Mouse (Mus musculus) megakaryocyte, embryonic 14.5 days (primary cell): Measurements from ENCODE around the gene Gfra1. TPM values are rescaled to one million over a fixed set of nuclear protein-coding genes. Genes with fewer than 3 reads are reported as not detected.
A peak's percentile ranks its signal among the peaks of the same experiment; 100 is the strongest.

Source experiments
- H3K27me3 ChIP-seq: replicated peaks from 2 replicates; pipeline ENCODE3; 2012; ENCODE audit warnings: inconsistent platforms
- H3K36me3 ChIP-seq: replicated peaks from 2 replicates; pipeline ENCODE3; 2012; ENCODE audit warnings: low read length, inconsistent platforms, mixed read lengths
- H3K4me1 ChIP-seq: 2 replicates; pipeline ENCODE4 v1.6.1; 2012; ENCODE audit warnings: inconsistent platforms
- H3K4me3 ChIP-seq: replicated peaks from 2 replicates; pipeline ENCODE3; 2012; ENCODE audit warnings: moderate library complexity, mild to moderate bottlenecking, inconsistent platforms
- H3K9me3 ChIP-seq: 2 replicates; pipeline ENCODE4 v1.6.1; 2012; ENCODE audit warnings: inconsistent platforms
- FLI1 ChIP-seq: IDR thresholded peaks from 2 replicates; pipeline ENCODE4 v1.6.1; 2012; ENCODE audit warnings: low read length, inconsistent platforms, mixed read lengths
- GATA1 ChIP-seq: IDR thresholded peaks from 3 replicates; pipeline ENCODE4 v1.6.1; 2012; ENCODE audit warnings: mixed read lengths, low read length, inconsistent platforms, borderline replicate concordance
- polyA plus RNA-seq: library from polyadenylated mRNA; stranded (reverse); fragments of >175 nt; gene quantifications from 2 replicates; pipeline ENCODE4 v1.2.3, GENCODE M21; 2012; ENCODE audit warnings: low replicate concordance; ENCODE audit not compliant: insufficient read depth

Gfra1 gene
- polyA plus RNA-seq, result not detected in 2 replicates

DNA sequence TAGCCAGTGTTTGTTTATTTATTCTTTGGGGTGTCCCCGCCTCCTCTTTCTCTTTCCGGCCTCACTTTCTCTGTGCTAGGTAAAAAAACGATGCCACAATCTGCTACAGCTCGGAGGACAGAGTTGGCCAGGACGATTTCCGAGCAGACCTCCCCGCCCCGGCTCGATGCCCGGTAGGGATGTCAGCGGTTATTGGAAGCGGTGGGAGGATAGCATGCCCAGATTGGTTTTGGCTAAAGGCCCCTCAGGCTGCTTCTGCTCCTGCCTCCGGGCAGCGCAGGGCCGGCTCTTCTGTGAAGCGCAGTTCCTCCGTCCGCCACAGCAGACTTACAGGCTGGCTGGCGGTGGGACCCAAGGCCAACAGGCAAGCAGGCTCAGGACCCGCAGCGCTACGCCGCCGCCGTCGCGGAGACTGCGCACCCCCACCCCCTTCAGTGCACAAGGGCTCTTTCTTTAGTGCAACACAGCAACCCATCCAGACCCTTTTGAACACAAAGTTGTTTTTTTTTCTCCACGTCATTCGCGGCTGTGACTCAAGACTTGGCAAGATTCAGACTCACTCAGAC lies at the start of gene Gfra1:
Gene Gfra1 (minus strand): TSS at position 414 of the 566 bp plus-strand sequence.
- TF ChIP-seq FLI1 (no peak), GATA1 (no peak)
- H3K36me3 ChIP-seq, result no peaks in the 10 kb centered on the region
- H3K4me3 ChIP-seq, result peak within 1 kb of the TSS; percentile 82
- H3K27me3 ChIP-seq, result peaks cover 80% of the 10 kb centered on the region
- H3K4me1 ChIP-seq, result peaks cover 31% of the 10 kb centered on the region
- peaks cover 11% of the 10 kb centered on the region; the same call in 1 of the 2 replicates for H3K9me3 ChIP-seq

DNA sequence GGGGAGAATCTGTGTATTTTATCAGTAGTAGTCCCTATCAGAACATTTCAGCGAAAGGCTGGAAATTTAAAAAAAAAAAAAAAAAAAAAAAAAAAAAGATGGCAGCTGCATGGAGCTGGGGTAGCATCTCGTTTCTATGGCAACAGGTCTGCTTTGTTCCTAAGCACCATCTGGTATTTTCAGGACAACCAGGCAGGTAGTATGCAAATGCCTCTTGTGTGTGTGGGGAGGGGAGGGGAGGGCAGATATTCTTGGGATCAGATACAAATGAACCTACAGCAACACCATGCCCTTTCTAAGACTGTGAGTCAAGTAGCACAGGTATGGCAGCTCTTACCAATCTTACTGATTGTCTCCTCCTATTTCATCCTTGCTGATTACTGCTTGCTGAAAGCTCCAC lies 44.3 kb upstream of the Gfra1 start:
- no peaks in the 10 kb centered on the region for H3K4me1 ChIP-seq
- no peaks in the 10 kb centered on the region for H3K9me3 ChIP-seq
- no peaks in the 10 kb centered on the region for H3K36me3 ChIP-seq
- no peak overlapping the region for H3K4me3 ChIP-seq
- TF ChIP-seq GATA1 (no peak), FLI1 (no peak)
- H3K27me3 ChIP-seq, result no peaks in the 10 kb centered on the region

DNA sequence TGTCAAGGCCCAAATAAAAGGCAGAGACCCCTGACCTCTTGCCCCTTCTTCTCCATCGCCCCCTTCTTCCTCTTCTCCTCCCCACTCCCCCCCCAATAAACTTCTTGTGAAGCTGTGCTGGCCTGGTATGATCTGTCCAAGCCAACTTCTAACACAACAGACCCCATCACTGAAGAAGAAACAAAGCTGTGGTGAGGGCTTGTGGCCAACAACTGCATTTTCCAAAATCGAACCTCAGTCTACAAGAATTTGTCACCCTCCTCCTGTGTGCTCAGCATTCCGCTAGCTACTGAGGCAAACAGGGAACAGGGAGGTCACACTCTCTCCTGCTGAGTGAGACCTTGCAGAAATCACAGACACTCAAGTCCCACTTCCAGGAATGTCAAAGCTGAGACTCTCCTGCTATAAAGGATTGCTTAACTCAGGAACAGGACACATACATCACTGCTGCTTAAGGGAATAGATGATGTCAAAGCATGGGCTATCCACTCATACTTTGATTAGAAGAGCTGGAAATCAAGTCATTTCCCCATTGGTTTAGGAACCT lies 43.8 kb upstream of the Gfra1 start:
- no peak for TF ChIP-seq GATA1
- no peak for TF ChIP-seq FLI1
- H3K4me3 ChIP-seq, result no peak overlapping the region
- H3K4me1 ChIP-seq, result no peaks in the 10 kb centered on the region
- H3K9me3 ChIP-seq, result no peaks in the 10 kb centered on the region
- H3K36me3 ChIP-seq, result no peaks in the 10 kb centered on the region
- H3K27me3 ChIP-seq, result no peaks in the 10 kb centered on the region

DNA sequence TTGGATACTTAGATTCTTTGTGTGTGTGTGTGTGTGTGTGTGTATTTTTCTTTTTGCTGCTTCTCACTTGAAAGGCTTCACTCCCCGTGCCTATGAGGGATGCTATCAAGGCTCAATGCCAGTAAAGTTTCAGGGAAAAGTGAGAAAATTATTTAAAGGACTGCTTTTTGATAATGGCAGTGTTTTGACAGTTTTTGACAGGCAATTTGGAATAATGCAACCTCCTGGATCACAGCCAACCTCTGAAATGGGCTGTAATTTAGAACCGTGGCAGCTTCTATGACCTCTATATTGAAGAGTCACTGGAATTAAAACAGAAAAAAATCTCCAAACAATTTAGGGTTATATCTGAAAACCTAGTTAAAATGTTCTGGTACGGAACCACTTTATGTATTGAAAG lies 41.4 kb upstream of the Gfra1 start:
- Histone ChIP-seq H3K27me3 (no peaks in the 10 kb centered on the region), H3K9me3 (peaks cover 5% of the 10 kb centered on the region; the same call in 1 of the 2 replicates), H3K4me1 (no peaks in the 10 kb centered on the region), H3K36me3 (no peaks in the 10 kb centered on the region), H3K4me3 (no peak overlapping the region)
- TF ChIP-seq FLI1 (no peak), GATA1 (no peak)

DNA sequence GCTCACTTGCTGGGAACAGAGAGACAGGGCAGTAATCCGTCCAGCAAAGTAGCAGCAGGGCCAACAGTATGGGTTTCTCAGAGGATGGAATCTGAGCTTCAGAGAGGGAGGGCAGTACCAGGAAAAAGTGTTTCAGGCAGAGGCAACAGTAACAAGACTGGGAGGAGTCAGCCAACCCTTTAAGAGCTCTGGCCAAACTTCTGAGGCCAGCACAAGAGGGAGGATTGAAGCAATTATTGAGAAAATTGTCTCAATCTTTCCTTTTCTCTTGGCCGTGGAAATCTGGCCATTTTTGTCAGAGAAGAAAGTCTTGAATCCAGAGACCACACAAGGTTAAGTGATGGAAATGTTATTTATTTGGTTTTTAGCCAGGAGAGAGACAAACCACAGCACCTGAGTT lies 31.0 kb upstream of the Gfra1 start:
- Histone ChIP-seq H3K36me3 (no peaks in the 10 kb centered on the region), H3K27me3 (no peaks in the 10 kb centered on the region), H3K4me3 (no peak overlapping the region), H3K9me3 (peaks cover 24% of the 10 kb centered on the region), H3K4me1 (no peaks in the 10 kb centered on the region)
- no peak for TF ChIP-seq GATA1
- TF ChIP-seq FLI1, result no peak

DNA sequence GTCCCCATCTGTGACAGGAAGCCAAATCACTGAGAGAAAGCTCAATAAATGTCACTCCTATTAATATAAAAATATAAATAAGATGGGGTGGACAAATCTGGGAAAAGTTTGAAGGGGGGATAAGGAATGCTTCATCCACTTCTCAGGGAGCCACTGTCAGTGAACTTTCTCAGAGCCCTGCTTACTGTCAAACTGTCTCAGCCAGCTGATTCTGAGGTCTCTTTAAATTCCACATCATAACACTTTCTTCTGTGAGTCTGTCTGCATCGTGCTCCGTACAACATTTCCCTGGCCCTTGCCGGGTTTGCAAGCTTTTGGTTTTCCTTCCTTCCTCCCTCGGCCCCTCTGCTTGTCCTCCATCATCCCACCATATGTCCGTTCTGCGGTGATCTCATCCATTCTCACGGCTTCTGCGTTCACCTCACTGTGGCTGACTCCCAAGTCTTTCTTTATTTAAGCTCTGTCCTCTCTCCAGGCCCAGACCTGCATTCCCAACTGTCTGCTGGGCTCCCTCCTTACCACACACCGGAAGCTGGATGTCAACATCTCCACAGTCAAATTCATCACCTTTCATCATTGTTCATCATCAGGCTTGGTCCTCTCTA lies 26.8 kb upstream of the Gfra1 start:
- no peak overlapping the region for H3K4me3 ChIP-seq
- no peaks in the 10 kb centered on the region for H3K4me1 ChIP-seq
- H3K9me3 ChIP-seq, result peaks cover 7% of the 10 kb centered on the region; the same call in 1 of the 2 replicates
- no peaks in the 10 kb centered on the region for H3K36me3 ChIP-seq
- TF ChIP-seq FLI1 (no peak), GATA1 (no peak)
- no peaks in the 10 kb centered on the region for H3K27me3 ChIP-seq

DNA sequence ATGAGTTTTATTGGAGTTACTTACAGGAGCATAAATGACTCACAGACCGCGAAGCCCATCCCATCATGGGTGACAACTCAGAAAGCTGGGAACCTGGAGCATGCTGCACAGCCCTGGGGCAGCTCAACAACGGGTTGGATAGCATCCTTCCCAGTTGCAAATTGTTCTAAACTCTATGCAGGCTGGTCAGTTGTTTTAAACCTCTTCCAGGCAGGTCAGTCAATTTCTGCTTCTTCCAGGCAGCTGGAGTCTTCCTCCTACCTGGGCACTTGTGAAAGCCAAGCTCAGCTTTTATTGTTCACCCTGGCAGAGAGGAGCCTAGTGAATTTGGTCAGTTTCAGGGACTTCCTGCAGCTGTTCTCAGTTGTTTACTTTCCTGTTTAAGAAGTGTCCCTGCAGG lies 18.5 kb upstream of the Gfra1 start:
- H3K4me3 ChIP-seq, result no peak overlapping the region
- H3K27me3 ChIP-seq, result no peaks in the 10 kb centered on the region
- H3K4me1 ChIP-seq, result no peaks in the 10 kb centered on the region; the same call in 1 of the 2 replicates
- TF ChIP-seq FLI1 (no peak), GATA1 (no peak)
- peaks cover 9% of the 10 kb centered on the region for H3K9me3 ChIP-seq
- no peaks in the 10 kb centered on the region for H3K36me3 ChIP-seq

DNA sequence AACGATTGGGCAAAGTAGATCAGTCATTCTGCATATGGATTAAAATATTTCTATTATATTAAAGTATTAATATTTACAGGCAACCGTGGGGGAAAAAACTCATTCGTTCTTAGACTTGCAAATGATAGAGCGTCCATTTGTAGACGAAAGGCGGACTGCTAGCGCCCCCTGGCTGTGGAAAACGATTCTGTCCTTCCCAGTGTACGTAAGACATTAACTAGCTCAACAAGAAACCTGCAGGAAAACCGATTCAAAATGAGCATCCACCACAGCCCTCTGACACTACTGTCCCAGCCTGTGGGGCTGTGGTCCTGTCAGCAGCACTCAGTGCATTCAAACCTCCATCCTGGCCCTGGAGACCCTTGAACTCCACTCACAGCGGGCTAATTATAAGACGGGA lies 13.7 kb upstream of the Gfra1 start:
- no peak for TF ChIP-seq FLI1
- TF ChIP-seq GATA1, result no peak
- Histone ChIP-seq H3K4me3 (no peak overlapping the region), H3K36me3 (no peaks in the 10 kb centered on the region), H3K4me1 (peaks cover 7% of the 10 kb centered on the region; the same call in 1 of the 2 replicates), H3K9me3 (peaks cover 27% of the 10 kb centered on the region), H3K27me3 (peaks cover 8% of the 10 kb centered on the region)

DNA sequence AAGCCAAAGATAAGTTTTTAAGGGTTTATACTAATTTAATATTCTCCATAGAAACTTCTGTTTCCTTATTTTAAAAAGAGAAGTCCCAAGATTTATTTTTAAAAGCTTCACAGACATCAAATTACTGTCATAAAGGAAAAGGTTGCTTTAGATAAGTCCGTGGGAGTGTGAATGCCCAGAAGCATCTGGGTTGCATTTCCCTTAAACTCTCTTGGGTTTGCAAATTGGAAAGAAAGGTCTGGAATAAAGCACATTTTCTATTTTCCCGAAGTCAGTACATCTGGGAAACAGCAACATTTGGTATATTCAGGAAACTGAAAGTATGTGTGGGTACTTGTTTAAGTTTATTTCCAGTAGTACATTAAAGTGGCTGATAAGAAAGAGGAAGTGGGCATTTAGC lies 12.6 kb upstream of the Gfra1 start:
- Histone ChIP-seq H3K4me3 (no peak overlapping the region), H3K9me3 (peaks cover 23% of the 10 kb centered on the region), H3K36me3 (no peaks in the 10 kb centered on the region), H3K4me1 (peaks cover 7% of the 10 kb centered on the region; the same call in 1 of the 2 replicates), H3K27me3 (peaks cover 8% of the 10 kb centered on the region)
- no peak for TF ChIP-seq FLI1
- no peak for TF ChIP-seq GATA1

DNA sequence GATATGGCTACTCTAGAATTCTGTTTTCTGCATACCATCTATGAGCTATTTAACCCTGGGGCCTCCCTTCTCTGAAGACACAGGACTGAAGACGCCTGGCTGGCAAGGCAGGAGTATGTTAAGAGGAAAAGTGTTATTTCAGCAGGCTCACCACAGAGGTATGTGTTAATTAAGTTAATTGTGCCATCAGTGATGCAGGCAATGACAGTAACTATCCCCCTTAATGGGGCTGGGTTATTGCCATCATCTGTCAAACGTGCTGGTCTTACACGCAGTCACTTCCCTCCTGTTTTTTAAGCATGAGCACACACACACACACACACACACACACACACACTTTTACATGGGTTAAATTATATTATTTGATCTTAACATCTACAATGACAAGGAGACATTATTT lies 8.0 kb upstream of the Gfra1 start:
- Histone ChIP-seq H3K27me3 (peaks cover 16% of the 10 kb centered on the region), H3K9me3 (peaks cover 30% of the 10 kb centered on the region), H3K4me3 (no peak overlapping the region), H3K4me1 (peaks cover 5% of the 10 kb centered on the region; the same call in 1 of the 2 replicates), H3K36me3 (no peaks in the 10 kb centered on the region)
- no peak for TF ChIP-seq GATA1
- no peak for TF ChIP-seq FLI1
